Mouse (Mus musculus) testis, adult 2 months (tissue): ENCODE results near the gene Ntn3. TPM values are rescaled to one million over a fixed set of nuclear protein-coding genes. Genes with fewer than 3 reads are reported as not detected.

Experiments used
- H3K27ac ChIP-seq: fragments of 200-500 bp; 2 replicates; pipeline ENCODE4 v1.5.1; 2012; ENCODE audit warnings: low read depth, low read length; ENCODE audit not compliant: control insufficient read depth, insufficient read depth
- H3K27me3 ChIP-seq: fragments of 200-500 bp; 2 replicates; pipeline ENCODE4 v1.6.1; 2012; ENCODE audit warnings: mild to moderate bottlenecking, low read length, moderate library complexity; ENCODE audit not compliant: control insufficient read depth, insufficient read depth
- H3K36me3 ChIP-seq: fragments of 200-500 bp; 2 replicates; pipeline ENCODE4 v1.6.1; 2012; ENCODE audit warnings: mild to moderate bottlenecking, low read length; ENCODE audit not compliant: control insufficient read depth, insufficient read depth
- H3K4me1 ChIP-seq: fragments of 200-500 bp; 2 replicates; pipeline ENCODE4 v1.6.1; 2012; ENCODE audit warnings: low read length; ENCODE audit not compliant: control insufficient read depth, insufficient read depth
- H3K4me3 ChIP-seq: fragments of 200-500 bp; 2 replicates; pipeline ENCODE4 v1.5.1; 2012; ENCODE audit warnings: low read depth, mild to moderate bottlenecking, low read length, moderate library complexity, mixed read lengths; ENCODE audit not compliant: control insufficient read depth
- CTCF ChIP-seq: fragments of 200-500 bp; IDR thresholded peaks from 2 replicates; pipeline ENCODE4 v1.5.1; 2012; ENCODE audit warnings: low read depth, mild to moderate bottlenecking, inconsistent platforms, low read length, moderate library complexity; ENCODE audit not compliant: control insufficient read depth, insufficient read depth, insufficient replicate concordance
- POLR2A ChIP-seq: fragments of 200-500 bp; IDR thresholded peaks from 2 replicates; pipeline ENCODE4 v1.6.1; 2012; ENCODE audit warnings: low read depth, mild to moderate bottlenecking, inconsistent platforms, low read length, moderate library complexity; ENCODE audit not compliant: control insufficient read depth
- polyA plus RNA-seq: library from polyadenylated mRNA; depleted of rRNA; stranded (reverse); fragments of >200 nt; gene quantifications from 2 replicates; pipeline ENCODE4 v1.2.3, GENCODE M21; 2012; rRNA removed

Ntn3 gene
- 0.35 and 0.54 TPM in 2 replicates for polyA plus RNA-seq

- Histone ChIP-seq H3K27me3 (no peaks in the 10 kb centered on the region), H3K36me3 (no peaks in the 10 kb centered on the region), H3K4me3 (peak within 1 kb of the TSS; percentile 67), H3K27ac (no peak within 1 kb of the TSS), H3K4me1 (peaks cover 53% of the 10 kb centered on the region)
- TF ChIP-seq CTCF (no peak), POLR2A (0 out of 2 replicates have a peak, but pooled peaks have one; percentile 16)
Measured at GRCm38 (mm10) chr17:24209043-24209915, at the start of gene Ntn3. Gene Ntn3, minus strand, starts transcription at chr17:24209531.

DNA sequence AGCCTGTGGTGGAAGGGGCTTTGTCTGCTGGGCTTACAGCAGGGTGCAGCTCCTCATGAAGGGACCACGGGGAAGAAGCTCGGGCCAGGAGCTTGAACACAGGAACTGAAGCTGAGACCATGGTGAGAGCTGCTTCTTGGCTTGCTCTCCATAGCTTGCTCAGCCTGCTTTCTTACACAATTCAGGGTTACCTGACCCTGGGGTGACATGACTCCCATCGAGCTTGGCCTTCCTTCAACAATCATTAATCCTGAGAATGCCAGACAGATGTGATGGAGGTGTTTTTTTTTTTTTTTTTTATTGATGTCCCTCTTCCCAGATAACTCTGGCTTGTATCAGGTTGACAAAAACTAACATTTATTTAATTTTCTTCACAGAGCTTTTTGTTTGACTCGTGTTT, 49.6 kb upstream of the Ntn3 start:
- Histone ChIP-seq H3K36me3 (no peaks in the 10 kb centered on the region), H3K27me3 (no peaks in the 10 kb centered on the region), H3K27ac (no peak overlapping the region), H3K4me1 (no peaks in the 10 kb centered on the region), H3K4me3 (no peak overlapping the region)
- no peak for TF ChIP-seq CTCF
- no peak for TF ChIP-seq POLR2A

DNA sequence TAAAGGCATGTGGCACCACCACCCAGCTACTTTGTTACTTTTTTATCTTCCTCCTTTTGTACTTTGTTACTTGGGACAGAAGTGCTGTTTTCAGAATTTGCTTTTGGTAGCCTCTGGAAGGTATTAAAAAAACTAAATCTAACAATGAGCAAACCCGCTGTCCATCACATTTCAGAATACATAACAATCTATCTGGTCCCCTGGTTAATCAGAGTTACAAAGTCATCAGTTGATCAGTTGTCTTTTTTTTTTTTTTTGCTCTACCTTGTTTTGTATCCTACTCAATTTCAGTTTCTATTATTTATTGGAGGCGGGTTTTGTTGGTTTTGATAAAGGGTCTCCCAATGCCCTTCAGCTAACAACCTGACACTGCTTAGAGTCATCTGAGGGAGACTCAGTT, 43.0 kb upstream of the Ntn3 start:
- Histone ChIP-seq H3K4me3 (peak overlapping the region; percentile 94; the same call in 1 of the 2 replicates), H3K36me3 (no peaks in the 10 kb centered on the region), H3K4me1 (peaks cover 11% of the 10 kb centered on the region), H3K27me3 (no peaks in the 10 kb centered on the region), H3K27ac (no peak overlapping the region)
- TF ChIP-seq CTCF: no peak
- TF ChIP-seq POLR2A: no peak

DNA sequence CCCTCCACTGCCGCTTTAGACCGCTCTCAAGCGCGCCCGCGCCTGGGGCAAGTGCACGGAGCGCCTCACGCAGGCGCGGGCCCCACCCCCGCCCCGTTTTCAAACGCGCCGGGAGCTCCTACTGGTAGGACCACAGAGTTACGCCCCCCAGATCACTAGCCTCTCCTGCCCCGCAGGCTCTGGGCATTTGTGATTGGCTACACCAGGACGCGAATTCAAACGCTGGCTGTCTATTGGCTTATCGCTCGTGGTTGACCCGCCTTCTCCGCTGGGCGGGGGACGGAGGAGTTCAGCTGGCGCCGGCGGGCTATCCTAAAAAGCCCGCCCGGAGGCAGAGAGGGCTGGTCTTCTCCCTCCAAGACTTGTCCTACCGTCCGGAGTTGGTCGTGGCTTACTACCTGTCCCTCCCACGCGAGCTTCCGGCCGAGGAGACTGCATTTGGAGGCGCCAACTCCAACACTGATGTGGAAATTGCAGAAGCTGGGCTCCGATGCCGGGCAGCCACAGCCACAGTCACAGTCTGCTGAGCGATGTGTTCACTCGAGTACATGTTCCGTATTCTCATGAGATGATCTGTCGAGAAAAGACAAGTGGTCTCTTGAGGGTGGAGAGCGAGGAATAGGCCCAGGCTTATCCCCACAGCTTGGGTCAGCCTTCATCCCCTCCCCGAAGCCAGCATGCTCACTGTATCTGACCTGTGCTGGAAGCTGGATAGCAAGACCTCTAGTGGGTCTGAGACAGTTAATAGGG, 42.2 kb upstream of the Ntn3 start, which contains the start of gene Ccnf:
Gene Ccnf, minus strand, starts transcription at position 165 of the 750 bp plus-strand sequence.
- Histone ChIP-seq H3K4me3 (peak within 1 kb of the TSS; percentile 94), H3K27ac (peak within 1 kb of the TSS; percentile 55), H3K27me3 (no peaks in the 10 kb centered on the region), H3K4me1 (peaks cover 11% of the 10 kb centered on the region), H3K36me3 (no peaks in the 10 kb centered on the region)
- TF ChIP-seq POLR2A (peak; percentile 43; the same call in 1 of the 2 replicates), CTCF (peak; percentile 21; the same call in 1 of the 2 replicates)

- TF ChIP-seq CTCF (no peak), POLR2A (no peak; the same call in 1 of the 2 replicates)
- Histone ChIP-seq H3K36me3 (no peaks in the 10 kb centered on the region), H3K27me3 (no peaks in the 10 kb centered on the region), H3K27ac (no peak overlapping the region), H3K4me1 (peaks cover 11% of the 10 kb centered on the region), H3K4me3 (peak overlapping the region; percentile 94)
Measured at GRCm38 (mm10) chr17:24250988-24251319, 41.6 kb upstream of the Ntn3 start.

- no peak overlapping the region for H3K27ac ChIP-seq
- no peaks in the 10 kb centered on the region for H3K27me3 ChIP-seq
- no peak for TF ChIP-seq POLR2A
- no peak for TF ChIP-seq CTCF
- H3K4me1 ChIP-seq: peaks cover 11% of the 10 kb centered on the region
- H3K4me3 ChIP-seq: no peak overlapping the region
- no peaks in the 10 kb centered on the region for H3K36me3 ChIP-seq
Measured at GRCm38 (mm10) chr17:24248641-24249040, 39.3 kb upstream of the Ntn3 start.

DNA sequence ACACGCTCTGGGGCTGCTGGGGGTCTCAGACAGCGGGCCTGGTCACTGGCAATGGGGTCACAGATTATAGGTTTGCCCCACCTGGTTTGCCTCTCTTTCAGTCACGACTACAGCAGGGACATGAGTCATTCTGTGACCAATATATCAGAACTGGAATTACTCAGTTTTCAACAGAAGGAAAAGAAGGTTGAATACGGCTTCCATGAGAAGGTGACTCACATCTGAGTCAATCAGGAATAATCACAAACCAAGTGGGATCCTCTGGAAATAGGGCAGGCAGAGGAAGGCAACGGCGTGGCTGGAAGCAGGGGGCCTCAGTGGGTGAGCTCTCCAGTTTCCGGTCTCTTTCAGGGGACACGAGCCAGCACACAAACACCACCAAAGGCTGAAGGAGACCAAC, 34.7 kb upstream of the Ntn3 start:
- TF ChIP-seq CTCF (no peak), POLR2A (no peak)
- Histone ChIP-seq H3K27ac (no peak overlapping the region), H3K4me1 (no peaks in the 10 kb centered on the region), H3K4me3 (no peak overlapping the region), H3K27me3 (no peaks in the 10 kb centered on the region), H3K36me3 (no peaks in the 10 kb centered on the region)
